Mouse (Mus musculus) midbrain, embryonic 15.5 days (tissue): Measurements from ENCODE around the gene Afap1. TPM values are rescaled to one million over a fixed set of nuclear protein-coding genes. Genes with fewer than 3 reads are reported as not detected.

Experiments
- ATAC-seq: fragments of 200-750 bp; cut with Nextera tagmentation; replicated peaks from 2 replicates; pipeline ENCODE4 v1.8.0; 2017; ENCODE audit warnings: moderate TSS enrichment
- H3K27ac ChIP-seq: fragments of 300-500 bp; sonication (generic); 2 replicates; pipeline ENCODE4 v1.5.1; 2015; ENCODE audit warnings: mild to moderate bottlenecking, inconsistent platforms
- H3K27me3 ChIP-seq: fragments of 300-500 bp; sonication (generic); replicated peaks from 2 replicates; pipeline ENCODE4 v1.6.1; 2015; ENCODE audit warnings: inconsistent platforms
- H3K36me3 ChIP-seq: fragments of 300-500 bp; sonication (generic); replicated peaks from 2 replicates; pipeline ENCODE4 v1.6.1; 2015; ENCODE audit warnings: inconsistent platforms
- H3K4me1 ChIP-seq: fragments of 300-500 bp; sonication (generic); 2 replicates; pipeline ENCODE4 v1.6.1; 2015; ENCODE audit warnings: inconsistent platforms
- H3K4me2 ChIP-seq: fragments of 300-500 bp; sonication (generic); 2 replicates; pipeline ENCODE4 v1.6.1; 2015; ENCODE audit warnings: inconsistent platforms, mild to moderate bottlenecking, moderate library complexity
- H3K4me3 ChIP-seq: fragments of 300-500 bp; sonication (generic); 2 replicates; pipeline ENCODE4 v1.5.1; 2015; ENCODE audit warnings: mild to moderate bottlenecking, inconsistent platforms
- H3K9ac ChIP-seq: fragments of 300-500 bp; sonication (generic); 2 replicates; pipeline ENCODE4 v1.6.1; 2015; ENCODE audit warnings: mild to moderate bottlenecking, inconsistent platforms
- H3K9me3 ChIP-seq: fragments of 300-500 bp; sonication (generic); 2 replicates; pipeline ENCODE4 v1.6.1; 2016; ENCODE audit warnings: inconsistent platforms
- WGBS: fragments of 180-500 bp; shearing (Covaris S2); methylation state at CpG from one replicate; pipeline ENCODE4 v1.1.7; 2015; ENCODE audit warnings: mixed read lengths; 5-methylcytosine and 5-hydroxymethylcytosine counted together
- polyA plus RNA-seq: library from polyadenylated mRNA; unstranded; fragments of >200 nt; fragmentation: Nextera tagmentation; extraction: Ambion mirVana; gene quantifications from 2 replicates; pipeline ENCODE4 v1.2.1, GENCODE M21; 2015

Gene Afap1
- polyA plus RNA-seq: 71.1 and 76.9 TPM in 2 replicates

GRCm38 (mm10) chr5:35893093-35893804 is at the start of gene Afap1:
Afap1 (plus strand) TSS chr5:35893319.
- H3K27me3 ChIP-seq: no peaks in the 10 kb centered on the region
- no peaks in the 10 kb centered on the region for H3K9me3 ChIP-seq
- peak within 1 kb of the TSS; percentile 86 for H3K27ac ChIP-seq
- WGBS: under 1% methylated on average over 49 of the region's 49 CpGs
- H3K4me3 ChIP-seq: peak within 1 kb of the TSS; percentile 80
- H3K9ac ChIP-seq: peak within 1 kb of the TSS; percentile 94
- H3K4me2 ChIP-seq: peak within 1 kb of the TSS; percentile 93
- no peaks in the 10 kb centered on the region for H3K36me3 ChIP-seq
- peak; percentile 94 for ATAC-seq
- H3K4me1 ChIP-seq: peaks cover 43% of the 10 kb centered on the region

GRCm38 (mm10) chr5:35851485-35851884 is 41.6 kb upstream of the Afap1 start:
- peaks cover 12% of the 10 kb centered on the region for H3K4me1 ChIP-seq
- ATAC-seq: no peak
- no peaks in the 10 kb centered on the region for H3K36me3 ChIP-seq
- H3K9me3 ChIP-seq: no peaks in the 10 kb centered on the region
- H3K4me3 ChIP-seq: no peak overlapping the region
- H3K9ac ChIP-seq: no peak overlapping the region
- H3K27ac ChIP-seq: no peak overlapping the region
- WGBS: 37% methylated on average over 5 of the region's 5 CpGs
- no peak overlapping the region for H3K4me2 ChIP-seq
- H3K27me3 ChIP-seq: no peaks in the 10 kb centered on the region

GRCm38 (mm10) chr5:35853463-35853862 is 39.7 kb upstream of the Afap1 start:
- ATAC-seq: no peak
- no peak overlapping the region for H3K4me3 ChIP-seq
- H3K4me2 ChIP-seq: no peak overlapping the region
- H3K9me3 ChIP-seq: no peaks in the 10 kb centered on the region
- 91% methylated on average over 4 of the region's 4 CpGs for WGBS
- no peak overlapping the region for H3K9ac ChIP-seq
- H3K36me3 ChIP-seq: no peaks in the 10 kb centered on the region
- no peaks in the 10 kb centered on the region for H3K27me3 ChIP-seq
- H3K4me1 ChIP-seq: peaks cover 12% of the 10 kb centered on the region
- H3K27ac ChIP-seq: no peak overlapping the region

- Histone ChIP-seq H3K36me3 (no peaks in the 10 kb centered on the region), H3K4me2 (no peak overlapping the region), H3K9me3 (no peaks in the 10 kb centered on the region), H3K4me1 (peaks cover 6% of the 10 kb centered on the region), H3K27ac (no peak overlapping the region), H3K9ac (no peak overlapping the region), H3K4me3 (no peak overlapping the region), H3K27me3 (no peaks in the 10 kb centered on the region)
- ATAC-seq: 0 out of 2 replicates have a peak, but pooled peaks have one; percentile 31
- 35% methylated on average over 3 of the region's 3 CpGs for WGBS
Observed at GRCm38 (mm10) chr5:35856245-35856644, 36.9 kb upstream of the Afap1 start.

- peaks cover 2% of the 10 kb centered on the region; the same call in 1 of the 2 replicates for H3K4me1 ChIP-seq
- H3K4me3 ChIP-seq: no peak overlapping the region
- no peaks in the 10 kb centered on the region for H3K36me3 ChIP-seq
- 0 out of 2 replicates have a peak, but pooled peaks have one; percentile 18 for ATAC-seq
- H3K27ac ChIP-seq: no peak overlapping the region
- H3K9me3 ChIP-seq: no peaks in the 10 kb centered on the region
- no peak overlapping the region for H3K4me2 ChIP-seq
- no peaks in the 10 kb centered on the region for H3K27me3 ChIP-seq
- no peak overlapping the region for H3K9ac ChIP-seq
- 19% methylated on average over 6 of the region's 6 CpGs for WGBS
Observed at GRCm38 (mm10) chr5:35858069-35858468, 35.0 kb upstream of the Afap1 start.

GRCm38 (mm10) chr5:35861456-35861855 is 31.7 kb upstream of the Afap1 start:
- H3K27ac ChIP-seq: no peak overlapping the region
- no peak overlapping the region for H3K9ac ChIP-seq
- no peak for ATAC-seq
- 84% methylated on average over 2 of the region's 2 CpGs for WGBS
- no peak overlapping the region for H3K4me2 ChIP-seq
- no peak overlapping the region for H3K4me3 ChIP-seq
- H3K4me1 ChIP-seq: no peaks in the 10 kb centered on the region
- no peaks in the 10 kb centered on the region for H3K9me3 ChIP-seq
- H3K36me3 ChIP-seq: no peaks in the 10 kb centered on the region
- H3K27me3 ChIP-seq: no peaks in the 10 kb centered on the region

GRCm38 (mm10) chr5:35869973-35870372 is 23.1 kb upstream of the Afap1 start:
- Histone ChIP-seq H3K4me2 (no peak overlapping the region), H3K4me1 (no peaks in the 10 kb centered on the region), H3K9ac (no peak overlapping the region), H3K9me3 (no peaks in the 10 kb centered on the region), H3K36me3 (no peaks in the 10 kb centered on the region), H3K27ac (no peak overlapping the region), H3K27me3 (no peaks in the 10 kb centered on the region), H3K4me3 (no peak overlapping the region)
- WGBS: 73% methylated on average over 4 of the region's 4 CpGs
- no peak for ATAC-seq

- H3K27me3 ChIP-seq: no peaks in the 10 kb centered on the region
- H3K27ac ChIP-seq: no peak overlapping the region
- no peaks in the 10 kb centered on the region for H3K4me1 ChIP-seq
- 61% methylated on average over 8 of the region's 8 CpGs for WGBS
- peak; percentile 81 for ATAC-seq
- H3K9ac ChIP-seq: no peak overlapping the region
- H3K4me2 ChIP-seq: no peak overlapping the region
- no peaks in the 10 kb centered on the region for H3K9me3 ChIP-seq
- H3K36me3 ChIP-seq: no peaks in the 10 kb centered on the region
- no peak overlapping the region for H3K4me3 ChIP-seq
Observed at GRCm38 (mm10) chr5:35870408-35871012, 22.6 kb upstream of the Afap1 start.

GRCm38 (mm10) chr5:35873382-35873781 is 19.7 kb upstream of the Afap1 start:
- no peaks in the 10 kb centered on the region for H3K4me1 ChIP-seq
- H3K9me3 ChIP-seq: no peaks in the 10 kb centered on the region
- H3K9ac ChIP-seq: no peak overlapping the region
- no peaks in the 10 kb centered on the region for H3K27me3 ChIP-seq
- no peak overlapping the region for H3K4me3 ChIP-seq
- no peak overlapping the region for H3K27ac ChIP-seq
- 37% methylated on average over 4 of the region's 4 CpGs for WGBS
- H3K4me2 ChIP-seq: no peak overlapping the region
- H3K36me3 ChIP-seq: no peaks in the 10 kb centered on the region
- no peak for ATAC-seq

GRCm38 (mm10) chr5:35876236-35876635 is 16.9 kb upstream of the Afap1 start:
- no peaks in the 10 kb centered on the region for H3K4me1 ChIP-seq
- WGBS: 85% methylated on average over 5 of the region's 5 CpGs
- H3K4me2 ChIP-seq: no peak overlapping the region
- no peak for ATAC-seq
- no peak overlapping the region for H3K9ac ChIP-seq
- H3K9me3 ChIP-seq: no peaks in the 10 kb centered on the region
- H3K27me3 ChIP-seq: no peaks in the 10 kb centered on the region
- H3K4me3 ChIP-seq: no peak overlapping the region
- H3K36me3 ChIP-seq: no peaks in the 10 kb centered on the region
- no peak overlapping the region for H3K27ac ChIP-seq

- Histone ChIP-seq H3K9ac (no peak overlapping the region), H3K4me1 (no peaks in the 10 kb centered on the region), H3K27me3 (no peaks in the 10 kb centered on the region), H3K9me3 (no peaks in the 10 kb centered on the region), H3K4me3 (no peak overlapping the region), H3K36me3 (no peaks in the 10 kb centered on the region), H3K4me2 (no peak overlapping the region), H3K27ac (no peak overlapping the region)
- 81% methylated on average over 8 of the region's 8 CpGs for WGBS
- ATAC-seq: no peak
Observed at GRCm38 (mm10) chr5:35879199-35879598, 13.9 kb upstream of the Afap1 start.

GRCm38 (mm10) chr5:35882391-35882790 is 10.7 kb upstream of the Afap1 start:
- no peaks in the 10 kb centered on the region for H3K27me3 ChIP-seq
- no peaks in the 10 kb centered on the region for H3K4me1 ChIP-seq
- ATAC-seq: no peak
- no peaks in the 10 kb centered on the region for H3K9me3 ChIP-seq
- H3K4me2 ChIP-seq: no peak overlapping the region
- WGBS: 58% methylated on average over 9 of the region's 9 CpGs
- H3K9ac ChIP-seq: no peak overlapping the region
- no peaks in the 10 kb centered on the region for H3K36me3 ChIP-seq
- H3K4me3 ChIP-seq: no peak overlapping the region
- H3K27ac ChIP-seq: no peak overlapping the region

- no peak overlapping the region for H3K4me2 ChIP-seq
- ATAC-seq: 0 out of 2 replicates have a peak, but pooled peaks have one; percentile 46
- WGBS: 37% methylated on average over 11 of the region's 11 CpGs
- H3K27ac ChIP-seq: no peak overlapping the region
- H3K4me3 ChIP-seq: no peak overlapping the region
- no peaks in the 10 kb centered on the region for H3K36me3 ChIP-seq
- no peaks in the 10 kb centered on the region for H3K4me1 ChIP-seq
- no peaks in the 10 kb centered on the region for H3K9me3 ChIP-seq
- no peaks in the 10 kb centered on the region for H3K27me3 ChIP-seq
- no peak overlapping the region for H3K9ac ChIP-seq
Observed at GRCm38 (mm10) chr5:35884262-35884661, 8.9 kb upstream of the Afap1 start.
